Mouse (Mus musculus) limb, embryonic 12.5 days (tissue): Measurements from ENCODE around the gene 2010005H15Rik. TPM values are rescaled to one million over a fixed set of nuclear protein-coding genes. Genes with fewer than 3 reads are reported as not detected.

Source experiments
- polyA plus RNA-seq: library from polyadenylated mRNA; unstranded; fragments of >200 nt; fragmentation: Nextera tagmentation; extraction: Ambion mirVana; gene quantifications from 2 replicates; pipeline ENCODE4 v1.2.1, GENCODE M21; 2016

Gene 2010005H15Rik
- polyA plus RNA-seq, 1 experiment from 2014 or later = not detected

Other genes starting within 250 kb of the 2010005H15Rik start
- 48.4 and 51.0 TPM in 2 replicates for gene Kpna1, start 242.7 kb upstream of the 2010005H15Rik start, polyA plus RNA-seq
- 11.3 and 11.6 TPM in 2 replicates for gene Wdr5b, start 180.3 kb upstream of the 2010005H15Rik start, polyA plus RNA-seq
- gene Fam162a, start 149.9 kb upstream of the 2010005H15Rik start, polyA plus RNA-seq = 340 and 357 TPM in 2 replicates
- gene Ccdc58, start 149.8 kb upstream of the 2010005H15Rik start, polyA plus RNA-seq = 100 and 108 TPM in 2 replicates
- 0.16 and 0.58 TPM in 2 replicates for gene Csta1, start 90.2 kb upstream of the 2010005H15Rik start, polyA plus RNA-seq
- gene Stfa2l1, start 64.7 kb upstream of the 2010005H15Rik start, polyA plus RNA-seq = not detected in 2 replicates
- gene Gm5483, start 37.3 kb upstream of the 2010005H15Rik start, polyA plus RNA-seq = 1.2 and 1.4 TPM in 2 replicates
- gene Gm5416, start 11.1 kb upstream of the 2010005H15Rik start, polyA plus RNA-seq = not detected in 2 replicates
- 1.8 and 2.6 TPM in 2 replicates for gene Stfa1, start 55.5 kb downstream of the 2010005H15Rik start, polyA plus RNA-seq
- not detected in 2 replicates for gene BC117090, start 112.9 kb downstream of the 2010005H15Rik start, polyA plus RNA-seq
- gene BC100530, start 146.3 kb downstream of the 2010005H15Rik start, polyA plus RNA-seq = 1.6 and 2.7 TPM in 2 replicates
- not detected in 2 replicates for gene Stfa2, start 187.0 kb downstream of the 2010005H15Rik start, polyA plus RNA-seq
- gene Stfa3, start 233.9 kb downstream of the 2010005H15Rik start, polyA plus RNA-seq = 0.60 and 0.83 TPM in 2 replicates